ENCODE assay signal across 8 mouse cellular contexts in genomic region chr14:52244690-52245042, GRCm38 (mm10). TPM values are rescaled to one million over a fixed set of nuclear protein-coding genes. Genes with fewer than 3 reads are reported as not detected.
DNase-seq lines count a peak whose midpoint lies in the region; ATAC-seq and TF ChIP-seq lines count a peak whose summit lies in the region.

No protein-coding gene starts in this region.

- ATAC-seq in kidney, embryonic 16.5 days (ENCODE audit: low FRiP score, low TSS enrichment) = no peak; the same call in 1 of the 2 replicates
- ATAC-seq in hindbrain, embryonic 14.5 days (ENCODE audit: low FRiP score) = peak; percentile 81
- no peak; the same call in 1 of the 2 replicates for ATAC-seq in midbrain, embryonic 14.5 days (ENCODE audit: low FRiP score, low TSS enrichment)

- no peak for TF ChIP-seq POLR2A in cortical plate, adult 2 months (IDR thresholded peaks at IDR 0.05; ENCODE audit: extremely low read depth, insufficient read depth, low read length)

- H3K4me1 ChIP-seq in kidney, embryonic 16.5 days (ENCODE audit: insufficient read depth, low read length) = peaks cover 22% of the 10 kb centered on the region
- no peaks in the 10 kb centered on the region; the same call in 1 of the 2 replicates for H3K4me1 ChIP-seq in cortical plate, adult 2 months (ENCODE audit: control insufficient read depth, insufficient read depth, low read length)
- H3K4me1 ChIP-seq in hindbrain, embryonic 14.5 days (replicated peaks; ENCODE audit: control insufficient read depth, insufficient read depth, low read length) = peaks cover 14% of the 10 kb centered on the region
- H3K4me1 ChIP-seq in midbrain, embryonic 14.5 days (ENCODE audit: control insufficient read depth, insufficient read depth, low read length) = peaks cover 4% of the 10 kb centered on the region; the same call in 1 of the 2 replicates

- no peak for TF ChIP-seq CTCF in cortical plate, adult 2 months (IDR thresholded peaks at IDR 0.05; ENCODE audit: extremely low read depth, insufficient read depth, low read length)

- H3K9me3 ChIP-seq in kidney, embryonic 16.5 days (ENCODE audit: low read length) = no peaks in the 10 kb centered on the region
- no peaks in the 10 kb centered on the region for H3K9me3 ChIP-seq in hindbrain, embryonic 14.5 days (ENCODE audit: control insufficient read depth, low read length)
- H3K9me3 ChIP-seq in midbrain, embryonic 14.5 days (ENCODE audit: control insufficient read depth, low read length) = no peaks in the 10 kb centered on the region

- H3K36me3 ChIP-seq in kidney, embryonic 16.5 days (ENCODE audit: insufficient read depth, low read length) = no peaks in the 10 kb centered on the region
- no peaks in the 10 kb centered on the region for H3K36me3 ChIP-seq in hindbrain, embryonic 14.5 days (replicated peaks; ENCODE audit: control insufficient read depth, insufficient read depth)
- H3K36me3 ChIP-seq in midbrain, embryonic 14.5 days (ENCODE audit: control insufficient read depth, insufficient read depth, low read length) = no peaks in the 10 kb centered on the region

- H3K4me2 ChIP-seq in kidney, embryonic 16.5 days (replicated peaks; ENCODE audit: low read depth, low read length) = peak overlapping the region; percentile 67
- H3K4me2 ChIP-seq in hindbrain, embryonic 14.5 days (replicated peaks) = peak overlapping the region; percentile 71
- peak overlapping the region; percentile 75 for H3K4me2 ChIP-seq in midbrain, embryonic 14.5 days (ENCODE audit: low read length)

- DNase-seq in kidney, adult 9 months = no peak
- no peak for DNase-seq in hindbrain, embryonic 14.5 days (ENCODE audit: low spot score)
- DNase-seq in midbrain, embryonic 14.5 days = no peak
- no peak for DNase-seq in adrenal gland, adult 8-10 months
- no peak for DNase-seq in urinary bladder, postnatal 25 days (ENCODE audit: low spot score)
- no peak for DNase-seq in ovary, postnatal 14 days (ENCODE audit: low spot score)

- H3K27me3 ChIP-seq in kidney, embryonic 16.5 days (ENCODE audit: insufficient read depth, low read length) = no peaks in the 10 kb centered on the region
- no peaks in the 10 kb centered on the region for H3K27me3 ChIP-seq in hindbrain, embryonic 14.5 days (ENCODE audit: control insufficient read depth, insufficient read depth, low read length)
- H3K27me3 ChIP-seq in midbrain, embryonic 14.5 days (ENCODE audit: control insufficient read depth, insufficient read depth, low read length) = no peaks in the 10 kb centered on the region

- peak overlapping the region; percentile 27 for H3K27ac ChIP-seq in kidney, embryonic 16.5 days (ENCODE audit: low read length)
- no peak overlapping the region for H3K27ac ChIP-seq in cortical plate, adult 2 months (ENCODE audit: insufficient read depth, low read length)
- H3K27ac ChIP-seq in hindbrain, embryonic 14.5 days = peak overlapping the region; percentile 61
- H3K27ac ChIP-seq in midbrain, embryonic 14.5 days (replicated peaks; ENCODE audit: low read depth, low read length) = peak overlapping the region; percentile 14; the same call in 1 of the 2 replicates

- 8% methylated on average over 7 of the region's 7 CpGs for WGBS in kidney, embryonic 16.5 days
- WGBS in hindbrain, embryonic 14.5 days = 9% methylated on average over 7 of the region's 7 CpGs
- 13% methylated on average over 7 of the region's 7 CpGs for WGBS in midbrain, embryonic 14.5 days

- H3K9ac ChIP-seq in kidney, embryonic 16.5 days (replicated peaks; ENCODE audit: low read length) = peak overlapping the region; percentile 73
- H3K9ac ChIP-seq in hindbrain, embryonic 14.5 days = peak overlapping the region; percentile 83
- peak overlapping the region; percentile 43 for H3K9ac ChIP-seq in midbrain, embryonic 14.5 days (replicated peaks; ENCODE audit: low read length)

- H3K4me3 ChIP-seq in kidney, embryonic 16.5 days (ENCODE audit: low read length) = peak overlapping the region; percentile 64
- H3K4me3 ChIP-seq in cortical plate, adult 2 months (ENCODE audit: insufficient read depth, low read length) = peak overlapping the region; percentile 54
- H3K4me3 ChIP-seq in hindbrain, embryonic 14.5 days (replicated peaks; ENCODE audit: low read length) = peak overlapping the region; percentile 73
- H3K4me3 ChIP-seq in midbrain, embryonic 14.5 days (replicated peaks; ENCODE audit: low read depth, low read length) = peak overlapping the region; percentile 73

RNA-seq across cellular contexts. Expression of gene Chd8, which starts 12.9 kb away (rescaled TPM):
- 27.5 and 34.9 TPM in 2 replicates for polyA plus RNA-seq in kidney, embryonic 16.5 days (2015; fragmentation: Nextera tagmentation; extraction: Ambion mirVana)
- 53.5 and 60.7 TPM in 2 replicates for polyA plus RNA-seq in cortical plate, adult 2 months (2012; rRNA removed)
- 47.3 and 52.3 TPM in 2 replicates for polyA plus RNA-seq in hindbrain, embryonic 14.5 days (2014; fragmentation: Nextera tagmentation; extraction: Ambion mirVana)
- 47.5 and 53.4 TPM in 2 replicates for polyA plus RNA-seq in midbrain, embryonic 14.5 days (2014; fragmentation: Nextera tagmentation; extraction: Ambion mirVana)
- 100 to 1,000 TPM in 2 of 4 experiments, 10 to 100 TPM in 2; 82.2 to 142 (median 108) TPM for total RNA-seq in adrenal gland, adult 8-10 months (2022)

RNA-seq across cellular contexts. Expression of gene Tox4, which starts 34.3 kb away (rescaled TPM):
- 43.6 and 46.2 TPM in 2 replicates for polyA plus RNA-seq in kidney, embryonic 16.5 days (2015; fragmentation: Nextera tagmentation; extraction: Ambion mirVana)
- 41.2 and 42.4 TPM in 2 replicates for polyA plus RNA-seq in cortical plate, adult 2 months (2012; rRNA removed)
- polyA plus RNA-seq in hindbrain, embryonic 14.5 days (2014; fragmentation: Nextera tagmentation; extraction: Ambion mirVana) = 55.7 and 56.6 TPM in 2 replicates
- polyA plus RNA-seq in midbrain, embryonic 14.5 days (2014; fragmentation: Nextera tagmentation; extraction: Ambion mirVana) = 52.6 and 56.1 TPM in 2 replicates
- total RNA-seq in adrenal gland, adult 8-10 months (2022) = 10 to 100 TPM; 54.4 to 80.8 (median 70.4) TPM

RNA-seq across cellular contexts. Expression of gene Rab2b, which starts 34.7 kb away (rescaled TPM):
- polyA plus RNA-seq in kidney, embryonic 16.5 days (2015; fragmentation: Nextera tagmentation; extraction: Ambion mirVana) = 23.3 and 24.4 TPM in 2 replicates
- 42.0 and 44.4 TPM in 2 replicates for polyA plus RNA-seq in cortical plate, adult 2 months (2012; rRNA removed)
- polyA plus RNA-seq in hindbrain, embryonic 14.5 days (2014; fragmentation: Nextera tagmentation; extraction: Ambion mirVana) = 58.2 and 60.4 TPM in 2 replicates
- 60.4 and 65.7 TPM in 2 replicates for polyA plus RNA-seq in midbrain, embryonic 14.5 days (2014; fragmentation: Nextera tagmentation; extraction: Ambion mirVana)
- 10 to 100 TPM; 43.1 to 54.0 (median 48.4) TPM for total RNA-seq in adrenal gland, adult 8-10 months (2022)

RNA-seq across cellular contexts. Expression of gene Supt16, which starts 47.5 kb away (rescaled TPM):
- 51.1 and 60.0 TPM in 2 replicates for polyA plus RNA-seq in kidney, embryonic 16.5 days (2015; fragmentation: Nextera tagmentation; extraction: Ambion mirVana)
- polyA plus RNA-seq in cortical plate, adult 2 months (2012; rRNA removed) = 25.6 and 28.2 TPM in 2 replicates
- polyA plus RNA-seq in hindbrain, embryonic 14.5 days (2014; fragmentation: Nextera tagmentation; extraction: Ambion mirVana) = 50.2 and 53.3 TPM in 2 replicates
- 58.7 and 74.9 TPM in 2 replicates for polyA plus RNA-seq in midbrain, embryonic 14.5 days (2014; fragmentation: Nextera tagmentation; extraction: Ambion mirVana)
- 10 to 100 TPM; 56.0 to 73.9 (median 61.4) TPM for total RNA-seq in adrenal gland, adult 8-10 months (2022)
